Mouse (Mus musculus) MEL (cell line): ENCODE measurements around the gene Dhcr24. TPM values are rescaled to one million over a fixed set of nuclear protein-coding genes. Genes with fewer than 3 reads are reported as not detected.

Experiments
- DNase-seq: peaks from one replicate; pipeline ENCODE4 v3.0.0; 2011; ENCODE audit warnings: low read depth, low spot score
- H3K27ac ChIP-seq: 2 replicates; pipeline ENCODE4 v1.5.1; 2012; ENCODE audit warnings: low read depth, mild to moderate bottlenecking, control low read depth, low read length, moderate library complexity; ENCODE audit not compliant: control insufficient read depth
- H3K27me3 ChIP-seq, 2 experiments: fragments of 150-350 bp in 1 of 2; sonication (generic) in 1 of 2; 2 replicates each; pipeline ENCODE4 v1.6.1; 2012; ENCODE audit warnings: low read length in 2 of 2, mild to moderate bottlenecking in 2 of 2, improper control_type of control experiment in 1 of 2, moderate library complexity in 1 of 2; ENCODE audit not compliant: insufficient read depth in 2 of 2, control insufficient read depth in 1 of 2
- H3K36me3 ChIP-seq, 2 experiments: 2 replicates each; pipeline ENCODE4 v1.6.1; 2012 to 2014; ENCODE audit warnings: low read length in 2 of 2, improper control_type of control experiment in 1 of 2, inconsistent platforms in 1 of 2, mild to moderate bottlenecking in 1 of 2; ENCODE audit not compliant: insufficient read depth in 2 of 2, control insufficient read depth in 1 of 2
- H3K4me1 ChIP-seq, 2 experiments: fragments of 150-350 bp in 1 of 2; sonication (generic) in 1 of 2; 2 replicates each; pipeline ENCODE4 v1.6.1; 2012; ENCODE audit warnings: low read length in 2 of 2, improper control_type of control experiment in 1 of 2, mild to moderate bottlenecking in 1 of 2; ENCODE audit not compliant: insufficient read depth in 2 of 2, control insufficient read depth in 1 of 2
- H3K4me3 ChIP-seq, 2 experiments: fragments of 150-350 bp in 1 of 2; sonication (generic) in 1 of 2; 2 replicates each; pipeline ENCODE4 v1.5.1; 2012; ENCODE audit warnings: low read depth in 2 of 2, low read length in 2 of 2, mild to moderate bottlenecking in 2 of 2, moderate library complexity in 2 of 2, control low read depth in 1 of 2, improper control_type of control experiment in 1 of 2; ENCODE audit not compliant: control insufficient read depth in 1 of 2, insufficient read depth in 1 of 2
- H3K79me2 ChIP-seq: 2 replicates; pipeline ENCODE4 v1.6.1; 2012; ENCODE audit warnings: mild to moderate bottlenecking, low read length, moderate library complexity; ENCODE audit not compliant: control insufficient read depth, poor library complexity, insufficient read depth
- H3K9ac ChIP-seq: 2 replicates; pipeline ENCODE4 v1.6.1; 2012; ENCODE audit warnings: low read depth, mild to moderate bottlenecking, control low read depth, low read length, moderate library complexity; ENCODE audit not compliant: control insufficient read depth, poor library complexity, severe bottlenecking
- H3K9me3 ChIP-seq: fragments of 150-350 bp; sonication (generic); replicated peaks from 2 replicates; pipeline ENCODE4 v1.6.1; 2012; ENCODE audit warnings: mild to moderate bottlenecking, low read length, improper control_type of control experiment, moderate library complexity; ENCODE audit not compliant: insufficient read depth
- CHD1 ChIP-seq: IDR thresholded peaks from 2 replicates; pipeline ENCODE4 v1.6.1; 2012; ENCODE audit warnings: low read depth, mild to moderate bottlenecking, inconsistent platforms, low read length, improper control_type of control experiment
- EP300 ChIP-seq, 2 experiments: IDR thresholded peaks; 2 replicates each; pipeline ENCODE4 v1.6.1; 2011; ENCODE audit warnings: improper control_type of control experiment in 2 of 2, low read length in 2 of 2, low read depth in 1 of 2, mild to moderate bottlenecking in 1 of 2
- GABPA ChIP-seq: IDR thresholded peaks from 2 replicates; pipeline ENCODE4 v1.6.1; 2012; ENCODE audit warnings: low read depth, mild to moderate bottlenecking, inconsistent platforms, low read length, improper control_type of control experiment, moderate library complexity
- JUND ChIP-seq: IDR thresholded peaks from 2 replicates; pipeline ENCODE4 v1.6.1; 2011; ENCODE audit warnings: low read depth, mild to moderate bottlenecking, improper control_type of control experiment, low read length
- KAT2A ChIP-seq: conservative IDR thresholded peaks from 2 replicates; pipeline ENCODE4 v1.6.1; 2012; ENCODE audit warnings: low read depth, low read length, improper control_type of control experiment, inconsistent platforms
- MEF2A ChIP-seq: IDR thresholded peaks from 2 replicates; pipeline ENCODE4 v1.6.1; 2014; ENCODE audit warnings: low read depth, mild to moderate bottlenecking, inconsistent platforms, low read length, improper control_type of control experiment; ENCODE audit not compliant: poor library complexity, insufficient replicate concordance, severe bottlenecking; ENCODE audit errors: extremely low read depth
- MXI1 ChIP-seq: IDR thresholded peaks from 2 replicates; pipeline ENCODE4 v1.6.1; 2011; ENCODE audit warnings: mild to moderate bottlenecking, low read depth, low read length, improper control_type of control experiment
- MYB ChIP-seq: IDR thresholded peaks from 2 replicates; pipeline ENCODE4 v1.6.1; 2011; ENCODE audit warnings: mild to moderate bottlenecking, low read depth, low read length, improper control_type of control experiment
- NELFE ChIP-seq: IDR thresholded peaks from 2 replicates; pipeline ENCODE4 v1.6.1; 2011; ENCODE audit warnings: low read depth, low read length, improper control_type of control experiment
- NRF1 ChIP-seq: IDR thresholded peaks from 2 replicates; pipeline ENCODE4 v1.6.1; 2014; ENCODE audit warnings: low read depth, mild to moderate bottlenecking, inconsistent platforms, low read length, improper control_type of control experiment, moderate library complexity; ENCODE audit not compliant: poor library complexity, insufficient read depth, severe bottlenecking
- POLR2A ChIP-seq, 2 experiments: IDR thresholded peaks; 2 replicates each; pipeline ENCODE4 v1.6.1; 2011 to 2012; ENCODE audit warnings: low read length in 2 of 2, mild to moderate bottlenecking in 2 of 2, control low read depth in 1 of 2, improper control_type of control experiment in 1 of 2, low read depth in 1 of 2, moderate library complexity in 1 of 2; ENCODE audit not compliant: control insufficient read depth in 1 of 2, insufficient read depth in 1 of 2, poor library complexity in 1 of 2
- POLR2AphosphoS5 ChIP-seq: IDR thresholded peaks from 2 replicates; pipeline ENCODE4 v1.6.1; 2012; ENCODE audit warnings: low read depth, borderline replicate concordance, mild to moderate bottlenecking, inconsistent platforms, low read length, moderate library complexity, mixed read lengths
- RCOR1 ChIP-seq: IDR thresholded peaks from 2 replicates; pipeline ENCODE4 v1.6.1; 2012; ENCODE audit warnings: low read depth, mild to moderate bottlenecking, inconsistent platforms, low read length, improper control_type of control experiment
- SIN3A ChIP-seq: IDR thresholded peaks from 2 replicates; pipeline ENCODE4 v1.6.1; 2012; ENCODE audit warnings: low read length, improper control_type of control experiment, inconsistent platforms
- TCF12 ChIP-seq: IDR thresholded peaks from 2 replicates; pipeline ENCODE4 v1.6.1; 2014; ENCODE audit warnings: low read depth, mild to moderate bottlenecking, inconsistent platforms, low read length, improper control_type of control experiment, moderate library complexity
- UBTF ChIP-seq: IDR thresholded peaks from 2 replicates; pipeline ENCODE4 v1.6.1; 2012; ENCODE audit warnings: low read depth, mild to moderate bottlenecking, inconsistent platforms, low read length, improper control_type of control experiment, moderate library complexity, borderline replicate concordance; ENCODE audit not compliant: insufficient read depth
- USF2 ChIP-seq, 2 experiments: IDR thresholded peaks; 2 replicates each; pipeline ENCODE4 v1.6.1; 2011 to 2012; ENCODE audit warnings: improper control_type of control experiment in 2 of 2, low read length in 2 of 2, borderline replicate concordance in 1 of 2, inconsistent platforms in 1 of 2, low read depth in 1 of 2, mild to moderate bottlenecking in 1 of 2; ENCODE audit not compliant: insufficient read depth in 1 of 2
- ZC3H11A ChIP-seq: IDR thresholded peaks from 2 replicates; pipeline ENCODE4 v1.6.1; 2012; ENCODE audit warnings: low read depth, mild to moderate bottlenecking, inconsistent platforms, low read length, improper control_type of control experiment
- ZMIZ1 ChIP-seq: IDR thresholded peaks from 2 replicates; pipeline ENCODE4 v1.6.1; 2012; ENCODE audit warnings: low read depth, mild to moderate bottlenecking, inconsistent platforms, low read length, improper control_type of control experiment, moderate library complexity
- ZNF384 ChIP-seq: IDR thresholded peaks from 2 replicates; pipeline ENCODE4 v1.6.1; 2012; ENCODE audit warnings: low read depth, mild to moderate bottlenecking, inconsistent platforms, low read length, improper control_type of control experiment
- polyA plus RNA-seq, 2 experiments: library from polyadenylated mRNA; stranded (reverse) in 1 of 2; unstranded in 1 of 2; fragments of >175 nt in 1 of 2; fragments of >200 nt in 1 of 2; gene quantifications; 2 replicates each; pipeline versions ENCODE4 v1.2.1 to v1.2.4; 2012; ENCODE audit warnings: low replicate concordance in 2 of 2, low read depth in 1 of 2; ENCODE audit not compliant: insufficient read length in 2 of 2, insufficient read depth in 1 of 2, missing spikeins in 1 of 2
- total RNA-seq: library from RNA; depleted of rRNA; stranded (reverse); fragments of 300-350 nt; gene quantifications from 2 replicates; pipeline ENCODE4 v1.2.3, GENCODE M21; 2012; rRNA removed

Dhcr24 gene
- total RNA-seq, result 37.6 and 39.2 TPM in 2 replicates
- 10 to 100 TPM in 1 of 2 experiments, not detected in 1; 63.0 TPM for polyA plus RNA-seq

DNA sequence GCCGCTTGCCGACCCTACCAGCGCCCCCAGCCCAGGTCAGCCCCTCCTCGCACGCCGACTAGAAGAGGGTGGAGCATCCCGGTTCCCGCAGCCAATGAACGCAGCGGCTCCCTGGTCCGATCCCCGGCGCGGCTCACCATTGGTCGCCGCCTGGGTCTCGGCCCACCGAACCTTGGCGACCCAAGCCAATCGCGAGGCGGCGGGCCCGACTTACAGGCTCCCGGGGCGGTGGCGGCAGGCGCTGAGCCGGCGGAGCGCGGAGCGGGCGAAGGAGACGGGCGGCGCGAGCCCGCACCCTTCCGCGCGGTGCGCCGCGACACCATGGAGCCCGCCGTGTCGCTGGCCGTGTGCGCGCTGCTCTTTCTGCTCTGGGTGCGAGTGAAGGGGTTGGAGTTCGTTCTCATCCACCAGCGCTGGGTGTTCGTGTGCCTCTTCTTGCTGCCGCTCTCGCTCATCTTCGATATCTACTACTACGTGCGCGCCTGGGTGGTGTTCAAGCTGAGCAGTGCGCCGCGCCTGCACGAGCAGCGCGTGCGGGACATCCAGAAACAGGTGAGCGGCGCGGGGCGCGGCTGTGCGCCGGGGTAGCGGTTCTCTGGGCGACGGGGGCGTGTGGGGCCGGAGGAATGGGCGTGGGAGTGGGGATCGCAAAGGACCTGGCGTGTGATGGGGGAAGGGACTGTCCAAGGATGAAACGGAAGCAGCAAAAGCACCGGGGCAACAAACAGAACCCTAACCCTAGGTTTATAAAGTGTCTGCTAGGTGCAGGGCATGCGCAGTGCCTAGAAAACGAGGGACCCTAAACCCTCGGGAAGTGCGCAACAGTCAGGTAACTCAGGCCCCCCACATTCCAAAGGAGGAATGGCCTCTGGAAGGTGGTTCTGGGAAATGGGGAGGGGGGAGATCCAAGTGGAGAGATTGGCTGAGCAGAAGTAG is at the start of gene Dhcr24:
Gene Dhcr24 (plus strand): TSS at position 193 of the 936 bp plus-strand sequence.
- 0 out of 2 replicates have a peak, but pooled peaks cover 3% of the 10 kb centered on the region for H3K79me2 ChIP-seq
- H3K4me3 ChIP-seq, result peak within 1 kb of the TSS; percentile 82 to 94
- peaks cover 0 to 16% of the 10 kb centered on the region in 2 experiments; a peak in 2 of 4 replicates for H3K4me1 ChIP-seq
- no peaks in the 10 kb centered on the region for H3K9me3 ChIP-seq
- DNase-seq, result peak; percentile 94
- no peaks in the 10 kb centered on the region; a peak in 1 of 4 replicates for H3K36me3 ChIP-seq
- no peaks in the 10 kb centered on the region for H3K27me3 ChIP-seq
- H3K9ac ChIP-seq, result peak within 1 kb of the TSS; percentile 76
- H3K27ac ChIP-seq, result peak within 1 kb of the TSS; percentile 28; the same call in 1 of the 2 replicates
- 0 out of 2 replicates have a peak, but pooled peaks have one; percentile 13 for TF ChIP-seq SIN3A
- TF ChIP-seq TCF12, result peak; percentile 20; the same call in 1 of the 2 replicates
- TF ChIP-seq ZMIZ1, result peak; percentile 83
- peak; percentile 62; the same call in 1 of the 2 replicates for TF ChIP-seq MXI1
- TF ChIP-seq UBTF, result peak; percentile 81; the same call in 1 of the 2 replicates
- no peak for TF ChIP-seq EP300 (IDR thresholded peaks at IDR 0.05; ENCODE audit: low read depth in 1 of 2, low read length in 2 of 2)
- TF ChIP-seq NELFE, result peak; percentile 73
- no peak for TF ChIP-seq CHD1
- TF ChIP-seq NRF1, result peak; percentile 64
- no peak for TF ChIP-seq ZNF384
- TF ChIP-seq POLR2A (IDR thresholded peaks at IDR 0.05; ENCODE audit: control insufficient read depth in 1 of 2, insufficient read depth in 1 of 2, low read depth in 1 of 2, low read length in 2 of 2, poor library complexity in 1 of 2), result peak; percentile 81 to 84

DNA sequence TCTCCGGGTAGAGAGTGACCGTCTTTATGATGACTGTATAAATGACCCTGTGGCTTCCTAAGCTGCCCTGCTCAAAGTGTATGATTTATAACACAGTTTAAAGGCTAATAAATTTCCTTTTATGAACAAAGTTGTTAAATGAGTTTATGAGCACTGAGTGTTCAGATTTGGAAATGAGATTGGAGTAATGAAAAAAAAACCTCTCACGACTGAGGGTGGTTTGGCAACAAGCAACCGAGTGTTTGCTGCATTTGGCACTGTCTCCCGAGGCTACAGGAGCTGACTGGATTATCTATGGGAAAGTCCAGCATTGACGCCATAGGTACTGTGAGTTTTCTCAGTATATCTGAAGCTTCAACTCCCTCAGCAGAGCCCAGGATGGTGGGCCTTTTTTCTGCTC is 46.2 kb upstream of the Dhcr24 start:
- no peak for DNase-seq
- no peak overlapping the region for H3K4me3 ChIP-seq
- H3K79me2 ChIP-seq, result no peaks in the 10 kb centered on the region
- TF ChIP-seq GABPA (no peak), EP300 (IDR thresholded peaks at IDR 0.05; ENCODE audit: low read depth in 1 of 2, low read length in 2 of 2) (no peak), RCOR1 (no peak), POLR2AphosphoS5 (no peak), MYB (no peak), MEF2A (no peak), USF2 (IDR thresholded peaks at IDR 0.05; ENCODE audit: borderline replicate concordance in 1 of 2, insufficient read depth in 1 of 2, low read depth in 1 of 2, low read length in 2 of 2) (no peak), KAT2A (no peak), JUND (no peak), ZC3H11A (no peak), ZMIZ1 (no peak)
- H3K4me1 ChIP-seq, result no peaks in the 10 kb centered on the region
- H3K9me3 ChIP-seq, result no peaks in the 10 kb centered on the region
- H3K9ac ChIP-seq, result no peak overlapping the region
- peaks cover 16 to 17% of the 10 kb centered on the region in 2 experiments for H3K27me3 ChIP-seq
- no peaks in the 10 kb centered on the region for H3K36me3 ChIP-seq
- no peak overlapping the region for H3K27ac ChIP-seq
